Mouse (Mus musculus) cortical plate, adult 2 months (tissue): Measurements from ENCODE around the gene Aldh3b3.

ENCODE experiments used
- CTCF ChIP-seq: fragments of 200-500 bp; IDR thresholded peaks from 2 replicates; pipeline ENCODE4 v1.5.1; 2011; ENCODE audit warnings: mild to moderate bottlenecking, control low read depth, low read length; ENCODE audit not compliant: insufficient read depth; ENCODE audit errors: extremely low read depth
- POLR2A ChIP-seq: fragments of 200-500 bp; IDR thresholded peaks from 2 replicates; pipeline ENCODE4 v1.6.1; 2011; ENCODE audit warnings: mild to moderate bottlenecking, low read length, control low read depth; ENCODE audit not compliant: insufficient read depth; ENCODE audit errors: extremely low read depth

- no peak for TF ChIP-seq POLR2A
- TF ChIP-seq CTCF, result no peak
Observed at GRCm38 (mm10) chr19:4004331-4004730, 45.9 kb downstream of the Aldh3b3 start.
